Mouse (Mus musculus) MEL (cell line): Measurements from ENCODE around the gene Klhl30.

Experiments
- CTCF ChIP-seq, 3 experiments: IDR thresholded peaks in 2 of 3; conservative IDR thresholded peaks in 1 of 3; 2 replicates each; pipeline ENCODE4 v1.5.1; 2011 to 2012; ENCODE audit warnings: low read length in 3 of 3, low read depth in 2 of 3, mild to moderate bottlenecking in 2 of 3, improper control_type of control experiment in 1 of 3, inconsistent platforms in 1 of 3, mixed read lengths in 1 of 3, moderate library complexity in 1 of 3; ENCODE audit not compliant: control insufficient read depth in 1 of 3, insufficient read depth in 1 of 3, poor library complexity in 1 of 3, severe bottlenecking in 1 of 3
- EP300 ChIP-seq, 2 experiments: IDR thresholded peaks; 2 replicates each; pipeline ENCODE4 v1.6.1; 2011; ENCODE audit warnings: improper control_type of control experiment in 2 of 2, low read length in 2 of 2, low read depth in 1 of 2, mild to moderate bottlenecking in 1 of 2
- MAX ChIP-seq: IDR thresholded peaks from 2 replicates; pipeline ENCODE4 v1.6.1; 2011; ENCODE audit warnings: low read length, improper control_type of control experiment
- RAD21 ChIP-seq: IDR thresholded peaks from 2 replicates; pipeline ENCODE4 v1.6.1; 2011; ENCODE audit warnings: mild to moderate bottlenecking, low read depth, low read length, improper control_type of control experiment
- RCOR1 ChIP-seq: IDR thresholded peaks from 2 replicates; pipeline ENCODE4 v1.6.1; 2012; ENCODE audit warnings: low read depth, mild to moderate bottlenecking, inconsistent platforms, low read length, improper control_type of control experiment

DNA sequence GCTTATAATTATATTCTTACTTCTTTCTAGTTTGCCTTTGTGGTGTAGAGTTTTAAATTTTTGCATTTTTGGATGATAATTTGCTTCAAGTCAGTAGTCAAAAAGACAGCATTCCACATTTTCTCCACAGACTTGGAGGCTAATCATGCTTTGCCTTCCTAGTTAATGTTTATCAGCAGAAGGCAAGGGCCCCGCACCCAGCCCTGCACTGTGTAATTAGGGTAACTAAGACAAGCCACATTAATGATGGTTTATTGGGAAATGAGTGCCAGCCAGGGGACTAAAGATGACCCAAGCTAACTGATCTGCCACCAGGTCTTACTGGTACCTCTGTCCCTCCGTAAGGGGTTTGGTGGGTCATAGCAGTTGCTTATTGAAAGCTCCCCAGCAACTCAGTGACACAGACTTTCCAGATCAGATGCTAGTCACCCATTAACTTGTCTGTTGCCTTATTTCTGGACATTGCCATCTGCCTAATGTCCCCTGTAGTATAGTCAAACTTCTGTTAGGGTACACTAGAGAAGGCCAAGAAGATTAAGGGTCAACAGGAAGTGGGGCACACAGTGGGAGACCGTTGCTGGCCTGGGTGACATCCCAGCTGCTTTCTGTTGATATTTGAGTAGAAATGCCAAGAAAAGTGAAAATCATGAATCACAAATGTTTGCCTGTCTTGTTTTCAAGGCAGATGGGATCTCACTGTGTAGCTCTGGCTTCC is 49.5 kb upstream of the Klhl30 start:
- no peak for TF ChIP-seq MAX
- TF ChIP-seq RAD21: no peak
- TF ChIP-seq RCOR1: no peak
- no peak for TF ChIP-seq CTCF (IDR thresholded peaks at IDR 0.05 in 2 of 3, conservative IDR thresholded peaks at IDR 0.05 in 1 of 3; ENCODE audit: control insufficient read depth in 1 of 3, insufficient read depth in 1 of 3, low read depth in 2 of 3, low read length in 3 of 3, poor library complexity in 1 of 3, severe bottlenecking in 1 of 3)
- TF ChIP-seq EP300 (IDR thresholded peaks at IDR 0.05; ENCODE audit: low read depth in 1 of 2, low read length in 2 of 2): no peak
